Mouse (Mus musculus) kidney, postnatal 10 days (tissue): ENCODE results near the gene Cnga2.
"Not testable (repeated sequence)": the region's sequence is repeated elsewhere in the genome, so short reads cannot be mapped to it uniquely, and the experiment has no call there.

Experiments
- DNase-seq: peaks from one replicate; pipeline ENCODE4 v3.0.0; 2021; ENCODE audit warnings: mixed read lengths

Gene Cnga2

GRCm38 (mm10) chrX:71991549-71991948 lies at the start of gene Cnga2:
Gene Cnga2 (plus strand): TSS chrX:71991849.
- DNase-seq = no peak

GRCm38 (mm10) chrX:71946631-71947030 lies 45.0 kb upstream of the Cnga2 start:
- peak; percentile 40 for DNase-seq

GRCm38 (mm10) chrX:71958366-71958765 lies 33.3 kb upstream of the Cnga2 start:
- DNase-seq = no peak

DNA sequence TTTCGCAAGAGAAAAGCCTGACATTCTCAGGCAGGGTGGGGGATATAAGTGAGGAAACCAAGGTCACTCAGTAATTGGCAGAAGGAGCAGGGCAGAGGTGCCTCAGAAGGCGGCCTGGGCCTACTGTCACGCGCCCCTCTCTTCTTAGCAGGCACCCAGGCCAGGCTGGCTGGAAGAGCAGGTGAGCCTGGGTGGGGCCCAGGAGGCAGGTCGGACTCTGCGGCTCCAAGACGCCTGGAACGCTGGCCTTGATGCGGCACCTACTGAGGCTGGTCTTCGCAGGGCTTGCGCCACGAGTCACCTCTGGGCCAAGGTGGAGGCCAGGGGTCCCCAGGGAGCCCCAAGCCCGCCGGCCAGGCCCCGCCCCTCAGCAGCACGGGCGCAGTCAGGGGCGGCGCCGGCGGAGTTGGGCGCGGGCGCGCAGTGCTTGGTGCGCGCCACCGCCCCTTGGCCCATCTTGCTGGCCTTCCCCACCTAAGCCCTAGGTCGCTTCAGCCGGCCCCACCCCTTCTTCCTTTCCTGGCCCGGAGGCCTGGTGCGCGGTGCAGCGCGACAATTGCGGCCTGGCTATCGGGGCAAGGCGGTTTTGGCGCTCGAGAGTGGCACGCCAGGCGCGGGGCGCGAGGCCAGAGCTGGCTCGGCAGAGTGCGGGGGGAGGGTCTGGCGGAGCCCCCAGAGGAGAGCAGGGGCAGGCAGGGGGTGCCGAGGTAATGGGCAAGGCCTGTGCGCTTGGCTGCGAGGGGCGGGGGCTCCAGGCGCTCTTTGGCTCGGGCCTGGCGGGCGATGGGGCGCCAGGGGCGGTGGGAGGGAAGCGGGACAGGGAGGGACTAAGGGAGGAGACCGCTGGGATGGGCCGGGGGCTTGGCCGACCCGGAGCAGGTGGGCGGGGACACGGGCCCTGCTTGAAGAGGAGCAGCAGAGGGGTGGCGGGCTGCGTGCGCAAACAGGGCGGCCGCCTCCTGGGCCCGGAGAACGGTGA lies 29.3 kb upstream of the Cnga2 start, which contains the start of gene Prrg3:
Prrg3 (plus strand) TSS at position 552 of the 979 bp plus-strand sequence.
- peak; percentile 75 for DNase-seq

GRCm38 (mm10) chrX:71963275-71963912 lies 28.3 kb upstream of the Cnga2 start:
- DNase-seq = no peak

GRCm38 (mm10) chrX:71968216-71968615 lies 23.4 kb upstream of the Cnga2 start:
- no peak for DNase-seq

GRCm38 (mm10) chrX:71968816-71969215 lies 22.8 kb upstream of the Cnga2 start:
- DNase-seq = no peak

DNA sequence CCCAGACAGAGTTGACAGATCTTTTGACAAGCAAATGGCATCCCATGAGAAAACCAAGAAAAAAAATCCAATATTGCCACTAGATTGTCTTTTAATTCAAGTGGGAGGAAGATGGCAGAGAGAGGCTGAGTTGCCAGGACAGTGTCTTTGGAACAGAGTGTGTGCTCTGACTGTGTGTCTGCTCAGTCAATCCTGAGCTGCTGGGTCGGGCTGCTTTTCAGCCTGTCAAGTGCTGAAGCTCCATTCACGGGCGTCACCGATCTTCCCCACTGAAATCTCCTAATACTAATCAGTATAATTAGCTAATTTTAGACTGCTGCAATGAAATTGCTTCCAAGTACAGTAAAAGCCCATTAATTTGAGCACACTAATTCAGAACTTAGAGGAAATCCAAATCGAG lies 20.3 kb upstream of the Cnga2 start:
- DNase-seq = no peak

GRCm38 (mm10) chrX:71972686-71973085 lies 19.0 kb upstream of the Cnga2 start, which contains the start of gene Fate1:
Gene Fate1 (plus strand): TSS chrX:71972986.
- DNase-seq = no peak

DNA sequence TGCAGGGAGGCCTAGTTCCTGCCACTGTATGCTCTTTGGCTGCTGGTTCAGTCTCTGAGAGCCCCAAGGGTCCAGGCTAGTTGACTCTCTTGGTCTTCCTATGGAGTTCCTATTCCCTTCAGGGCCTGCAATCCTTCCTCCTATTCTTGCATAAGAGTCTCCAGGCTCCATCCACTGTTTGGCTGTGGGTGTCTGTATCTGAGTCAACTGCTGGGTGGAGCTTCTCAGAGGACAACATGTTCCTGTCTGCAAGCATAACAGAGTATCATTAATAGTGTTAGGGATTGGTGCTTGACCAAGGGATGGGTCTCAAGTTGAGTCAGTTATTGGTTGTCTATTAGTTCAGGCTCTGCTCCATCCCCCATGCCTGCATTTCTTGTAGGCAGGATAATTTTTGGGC lies 14.0 kb upstream of the Cnga2 start:
- not testable (repeated sequence) for DNase-seq

GRCm38 (mm10) chrX:71980443-71980842 lies 11.2 kb upstream of the Cnga2 start:
- no peak for DNase-seq

DNA sequence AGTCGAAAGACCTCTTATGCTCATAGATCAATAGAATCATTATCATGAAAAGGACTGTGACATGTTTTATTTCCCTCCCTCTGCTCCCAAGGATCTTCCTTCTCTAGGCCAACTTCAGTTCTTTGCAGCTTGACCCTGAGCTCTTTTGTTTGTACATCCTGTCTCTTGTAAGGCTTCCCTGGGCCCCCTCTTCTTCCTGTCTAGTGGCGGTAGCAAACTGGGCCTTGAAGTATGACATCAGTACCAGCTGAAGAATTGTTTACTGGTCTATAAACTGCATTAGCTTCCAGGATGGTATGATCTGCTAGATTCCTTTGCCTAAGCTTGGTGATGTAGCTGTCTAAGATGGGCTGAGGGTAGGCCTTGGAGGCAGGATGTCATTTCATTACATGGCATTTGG lies 10.3 kb upstream of the Cnga2 start:
- DNase-seq = no peak

DNA sequence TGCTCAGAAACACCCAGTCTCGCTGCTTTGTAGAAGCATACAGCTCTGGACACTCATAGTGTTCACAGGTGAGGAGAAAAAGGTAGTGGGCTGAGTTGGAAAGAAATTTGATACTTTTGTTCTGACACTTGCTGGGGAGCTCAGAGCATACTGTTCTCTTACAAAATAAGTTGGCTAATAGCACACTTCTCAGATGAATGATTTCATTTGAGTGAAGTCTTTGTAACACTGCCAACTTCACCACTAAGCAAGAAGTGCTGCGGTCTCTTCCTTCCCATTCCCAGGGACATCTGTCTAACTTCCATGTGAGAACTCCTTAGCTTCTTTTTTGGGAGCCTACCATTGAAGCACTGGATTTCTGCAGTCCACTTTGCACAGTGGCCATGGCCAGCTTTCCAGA lies 8.4 kb upstream of the Cnga2 start:
- DNase-seq = no peak

DNA sequence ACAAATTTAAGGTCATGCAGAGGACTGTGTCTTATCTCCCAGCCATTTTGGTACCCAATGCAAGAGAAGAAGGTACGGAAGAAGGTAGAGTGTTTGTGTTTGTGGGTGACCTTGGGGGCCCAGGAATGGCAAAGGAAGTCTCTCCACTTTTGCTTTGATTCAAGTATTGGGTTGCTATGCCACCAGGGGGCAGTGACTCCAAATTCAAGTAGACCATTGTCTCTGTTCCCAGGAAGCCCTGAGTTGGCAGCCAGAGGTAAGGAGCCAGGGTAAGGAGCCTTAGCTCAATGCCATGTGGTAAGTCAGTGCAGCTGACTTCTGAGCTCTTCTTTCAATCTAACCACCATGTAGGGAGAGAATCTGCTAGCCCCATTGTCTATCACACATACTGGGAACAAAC lies 7.9 kb upstream of the Cnga2 start:
- peak; percentile 27 for DNase-seq

DNA sequence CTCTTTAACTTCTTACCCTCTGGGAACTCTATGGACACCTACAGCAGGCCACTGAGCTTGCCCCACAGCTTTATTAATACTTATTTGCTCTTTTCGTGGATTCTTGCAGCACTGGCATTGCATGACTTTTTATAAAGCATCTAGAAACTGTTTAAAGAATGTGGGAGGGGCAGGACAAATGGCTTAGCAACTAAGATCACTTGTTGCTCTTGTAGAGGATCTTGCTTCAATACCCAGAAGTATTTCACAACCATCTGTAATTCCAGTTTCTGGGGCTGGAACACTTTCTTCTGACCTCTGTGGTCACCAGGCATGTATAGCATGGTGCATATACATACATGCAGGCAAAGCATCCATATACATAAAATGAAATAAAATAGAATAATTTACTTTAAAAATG lies 4.3 kb downstream of the Cnga2 start:
- no peak for DNase-seq

GRCm38 (mm10) chrX:72009930-72010329 lies 18.3 kb downstream of the Cnga2 start:
- no peak for DNase-seq

GRCm38 (mm10) chrX:72012236-72012635 lies 20.6 kb downstream of the Cnga2 start:
- DNase-seq = peak; percentile 28

DNA sequence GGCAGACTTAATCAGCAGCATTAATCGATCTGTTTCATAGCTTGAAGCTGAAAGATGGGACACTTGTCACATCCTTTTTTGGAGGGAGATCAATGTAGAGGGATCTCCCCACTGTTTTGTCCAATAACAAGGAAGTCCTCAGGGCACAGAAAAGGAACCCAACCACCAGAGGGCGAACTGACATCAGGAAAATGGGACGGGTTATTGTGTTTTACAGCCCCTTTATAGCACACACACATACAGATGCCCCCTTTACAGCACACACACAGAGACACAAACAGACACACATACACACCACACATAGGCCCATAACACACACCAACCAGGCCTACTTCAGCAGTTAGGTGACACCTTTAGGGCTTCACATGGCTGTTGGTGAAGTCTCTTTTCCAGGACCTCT lies 21.2 kb downstream of the Cnga2 start:
- peak; percentile 49 for DNase-seq

GRCm38 (mm10) chrX:72022241-72022640 lies 30.6 kb downstream of the Cnga2 start:
- no peak for DNase-seq

- DNase-seq = peak; percentile 45
These were observed 31.2 kb downstream of the Cnga2 start for GRCm38 (mm10) chrX:72022750-72023398.

- no peak for DNase-seq
These were observed 31.9 kb downstream of the Cnga2 start for GRCm38 (mm10) chrX:72023542-72023941.

- no peak for DNase-seq
These were observed 52.4 kb downstream of the Cnga2 start for GRCm38 (mm10) chrX:72044056-72044455.

GRCm38 (mm10) chrX:72047918-72048317 lies 56.3 kb downstream of the Cnga2 start:
- no peak for DNase-seq
